Mouse (Mus musculus) gastrocnemius, postnatal 25 days (tissue): Measurements from ENCODE around the gene Sugp1. TPM values are rescaled to one million over a fixed set of nuclear protein-coding genes. Genes with fewer than 3 reads are reported as not detected.

Experiments used
- DNase-seq: peaks from one replicate; pipeline ENCODE4 v3.0.0; 2022
- microRNA-seq, 2 experiments: library from miRNA; unstranded; fragments of <30 nt; microRNA quantifications; one replicate each; pipeline ENCODE4 v1.2.0; 2021; ENCODE audit warnings: borderline replicate concordance in 2 of 2
- total RNA-seq, 2 experiments: library from RNA; stranded (reverse); gene quantifications; 1 replicate in 1 of 2; 2 replicates in 1 of 2; pipeline ENCODE4 v1.2.3; 2021

The Sugp1 gene
- total RNA-seq, 2 experiments from 2014 or later: 13.1 to 15.5 TPM

- DNase-seq: no peak
These were observed 68.7 kb downstream of the Sugp1 start for GRCm38 (mm10) chr8:70111192-70111795.

GRCm38 (mm10) chr8:70112401-70113016 is 69.9 kb downstream of the Sugp1 start:
- no peak for DNase-seq

GRCm38 (mm10) chr8:70114488-70114887 is 71.9 kb downstream of the Sugp1 start:
- DNase-seq: no peak

- DNase-seq: no peak
These were observed 72.3 kb downstream of the Sugp1 start for GRCm38 (mm10) chr8:70114892-70115291.

- DNase-seq: no peak
These were observed 75.0 kb downstream of the Sugp1 start for GRCm38 (mm10) chr8:70117611-70118010.

- no peak for DNase-seq
These were observed 76.4 kb downstream of the Sugp1 start for GRCm38 (mm10) chr8:70118726-70119700.

GRCm38 (mm10) chr8:70120667-70121066 is 78.1 kb downstream of the Sugp1 start, which contains the start of gene Ncan:
Gene Ncan (minus strand): TSS chr8:70120873.
- no peak for DNase-seq

Small RNA genes lying within 50 kb of the gene (microRNA-seq; reads per million reads assigned to microRNA genes)
- gene Mir7066: 0 reads per million in 2 experiments

Other genes with a start within 250 kb of the Sugp1 start
- gene Gmip, start 234.1 kb upstream of the Sugp1 start, total RNA-seq: 1 to 10 TPM; 1.8 to 3.8 TPM
- gene Lpar2, start 220.4 kb upstream of the Sugp1 start, total RNA-seq: under 1 TPM; 0.05 to 0.08 TPM
- not detected for gene Pbx4, start 210.3 kb upstream of the Sugp1 start, total RNA-seq
- gene Cilp2, start 155.1 kb upstream of the Sugp1 start, total RNA-seq: 10 to 100 TPM in 1 of 2 experiments, 1 to 10 TPM in 1; 4.0 to 13.6 TPM
- gene Tssk6, start 140.6 kb upstream of the Sugp1 start, total RNA-seq: not detected
- gene Ndufa13, start 140.3 kb upstream of the Sugp1 start, total RNA-seq: 100 to 1,000 TPM; 338 to 343 TPM
- gene Yjefn3, start 140.1 kb upstream of the Sugp1 start, total RNA-seq: 1 to 10 TPM; 5.6 to 6.9 TPM
- gene Gatad2a, start 46.4 kb upstream of the Sugp1 start, total RNA-seq: 10 to 100 TPM; 25.4 to 26.2 TPM
- gene Mau2, start 79 bp upstream of the Sugp1 start, total RNA-seq: 10 to 100 TPM; 24.5 to 25.1 TPM
- gene Tm6sf2, start 30.1 kb downstream of the Sugp1 start, total RNA-seq: 1 to 10 TPM in 1 of 2 experiments, not detected in 1; 1.7 TPM
- gene Hapln4, start 40.6 kb downstream of the Sugp1 start, total RNA-seq: under 1 TPM in 1 of 2 experiments, not detected in 1; 0.08 TPM
- under 1 TPM in 1 of 2 experiments, not detected in 1; 0.05 TPM for gene Ncan, start 78.1 kb downstream of the Sugp1 start, total RNA-seq
- 1 to 10 TPM; 3.9 to 4.3 TPM for gene Nr2c2ap, start 88.5 kb downstream of the Sugp1 start, total RNA-seq
- 1 to 10 TPM; 7.3 to 7.7 TPM for gene Rfxank, start 96.3 kb downstream of the Sugp1 start, total RNA-seq
- gene Borcs8, start 96.7 kb downstream of the Sugp1 start, total RNA-seq: 10 to 100 TPM; 14.6 to 16.6 TPM
- under 1 TPM; 0.21 to 0.23 TPM for gene Mef2b, start 96.9 kb downstream of the Sugp1 start, total RNA-seq
- 10 to 100 TPM; 68.1 to 72.3 TPM for gene Tmem161a, start 129.5 kb downstream of the Sugp1 start, total RNA-seq
- 10 to 100 TPM; 30.0 to 39.2 TPM for gene Slc25a42, start 169.5 kb downstream of the Sugp1 start, total RNA-seq
- 10 to 100 TPM; 43.1 to 45.0 TPM for gene Sugp2, start 191.4 kb downstream of the Sugp1 start, total RNA-seq
- 1 to 10 TPM; 7.6 to 8.2 TPM for gene Armc6, start 191.7 kb downstream of the Sugp1 start, total RNA-seq
- 1 to 10 TPM; 3.0 to 4.7 TPM for gene Homer3, start 240.0 kb downstream of the Sugp1 start, total RNA-seq